Mouse (Mus musculus) forebrain, embryonic 14.5 days (tissue): ENCODE data around the gene Slc37a3. TPM values are rescaled to one million over a fixed set of nuclear protein-coding genes. Genes with fewer than 3 reads are reported as not detected.

Experiments used
- ATAC-seq: fragments of 200-750 bp; cut with Nextera tagmentation; 2 replicates; pipeline ENCODE4 v1.8.0; 2017; ENCODE audit warnings: mild to moderate bottlenecking, moderate library complexity
- DNase-seq: peaks from one replicate; pipeline ENCODE4 v3.0.0-alpha.2; 2015; ENCODE audit warnings: low spot score
- H3K27ac ChIP-seq: fragments of 300-500 bp; sonication (generic); 2 replicates; pipeline ENCODE4 v1.5.1; 2014; ENCODE audit warnings: low read depth, mild to moderate bottlenecking, control low read depth, low read length, moderate library complexity
- H3K27me3 ChIP-seq: fragments of 300-500 bp; sonication (generic); replicated peaks from 2 replicates; pipeline ENCODE4 v1.6.1; 2014; ENCODE audit warnings: low read length, control low read depth, mixed read lengths; ENCODE audit not compliant: control insufficient read depth, insufficient read depth
- H3K36me3 ChIP-seq: fragments of 300-500 bp; sonication (generic); 2 replicates; pipeline ENCODE4 v1.6.1; 2014; ENCODE audit warnings: low read length, control low read depth; ENCODE audit not compliant: control insufficient read depth, insufficient read depth
- H3K4me1 ChIP-seq: fragments of 300-500 bp; sonication (generic); 2 replicates; pipeline ENCODE4 v1.6.1; 2014; ENCODE audit warnings: antibody characterized with exemption, low read length, control low read depth; ENCODE audit not compliant: control insufficient read depth, insufficient read depth
- H3K4me2 ChIP-seq: fragments of 300-500 bp; sonication (generic); 2 replicates; pipeline ENCODE4 v1.6.1; 2014; ENCODE audit warnings: mild to moderate bottlenecking, control low read depth, low read length
- H3K4me3 ChIP-seq: fragments of 300-500 bp; sonication (generic); 2 replicates; pipeline ENCODE4 v1.5.1; 2014; ENCODE audit warnings: low read depth, low read length, control low read depth
- H3K9ac ChIP-seq: fragments of 300-500 bp; sonication (generic); 2 replicates; pipeline ENCODE4 v1.6.1; 2014; ENCODE audit warnings: mild to moderate bottlenecking, low read length, control low read depth, moderate library complexity
- H3K9me3 ChIP-seq: fragments of 300-500 bp; sonication (generic); replicated peaks from 2 replicates; pipeline ENCODE4 v1.6.1; 2016; ENCODE audit warnings: low read length, control low read depth, mixed read lengths; ENCODE audit not compliant: control insufficient read depth
- WGBS: fragments of 180-500 bp; shearing (Covaris S2); extraction: QIAGEN DNeasy Blood & Tissue Kit; methylation state at CpG from one replicate; pipeline ENCODE4 v1.1.7; 2014; 5-methylcytosine and 5-hydroxymethylcytosine counted together
- polyA plus RNA-seq: library from polyadenylated mRNA; unstranded; fragments of >200 nt; fragmentation: Nextera tagmentation; extraction: Ambion mirVana; gene quantifications from 2 replicates; pipeline ENCODE4 v1.2.1, GENCODE M21; 2014

The Slc37a3 gene
- polyA plus RNA-seq, 1 experiment from 2014 or later: 60.2 TPM

DNA sequence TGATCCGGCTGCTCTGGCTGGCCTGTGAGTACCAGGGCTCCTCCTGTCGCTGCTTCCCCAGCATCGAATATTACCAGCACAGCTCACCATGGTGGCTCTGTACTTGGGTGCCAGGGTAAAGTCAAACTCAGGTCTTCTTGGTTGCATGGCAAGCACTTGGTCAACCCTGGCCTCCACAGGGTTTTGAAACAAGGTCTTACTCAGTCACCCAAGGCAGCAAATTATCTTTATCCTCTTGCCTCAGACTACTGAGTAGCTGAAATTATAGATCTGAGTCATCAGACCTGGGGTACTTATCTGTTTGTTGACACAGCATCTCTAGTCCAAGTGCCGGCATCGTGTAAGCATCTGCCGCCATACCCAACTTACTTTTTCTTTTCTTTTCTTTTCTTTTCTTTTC is 80.4 kb downstream of the Slc37a3 start:
- Histone ChIP-seq H3K4me3 (no peak overlapping the region), H3K27ac (no peak overlapping the region), H3K27me3 (no peaks in the 10 kb centered on the region), H3K4me1 (no peaks in the 10 kb centered on the region), H3K36me3 (no peaks in the 10 kb centered on the region), H3K4me2 (no peak overlapping the region), H3K9ac (no peak overlapping the region), H3K9me3 (no peaks in the 10 kb centered on the region)
- ATAC-seq: no peak
- WGBS: 91% methylated on average over 6 of the region's 6 CpGs
- no peak for DNase-seq

DNA sequence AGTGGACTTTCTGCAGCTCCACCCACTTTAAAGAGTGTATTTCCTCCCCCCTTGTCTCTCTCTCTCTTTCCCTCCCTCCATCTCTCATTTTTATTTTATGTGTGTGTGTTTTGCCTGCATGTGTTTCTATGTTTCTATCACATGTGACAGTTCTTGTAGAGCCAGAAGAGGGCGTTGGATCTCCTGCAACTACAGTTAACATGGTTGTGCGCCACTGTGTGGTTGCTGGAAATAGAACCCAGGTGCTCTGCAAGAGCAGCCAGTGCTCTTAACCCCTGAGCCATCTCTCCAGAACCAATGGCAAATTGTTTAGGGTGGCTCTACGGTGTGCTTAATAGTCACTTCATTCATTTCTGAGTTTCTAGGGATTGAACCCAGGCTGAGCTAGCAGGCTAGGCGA is 81.0 kb downstream of the Slc37a3 start:
- H3K4me1 ChIP-seq: no peaks in the 10 kb centered on the region
- WGBS: 77% methylated on average over 4 of the region's 4 CpGs
- ATAC-seq: no peak

DNA sequence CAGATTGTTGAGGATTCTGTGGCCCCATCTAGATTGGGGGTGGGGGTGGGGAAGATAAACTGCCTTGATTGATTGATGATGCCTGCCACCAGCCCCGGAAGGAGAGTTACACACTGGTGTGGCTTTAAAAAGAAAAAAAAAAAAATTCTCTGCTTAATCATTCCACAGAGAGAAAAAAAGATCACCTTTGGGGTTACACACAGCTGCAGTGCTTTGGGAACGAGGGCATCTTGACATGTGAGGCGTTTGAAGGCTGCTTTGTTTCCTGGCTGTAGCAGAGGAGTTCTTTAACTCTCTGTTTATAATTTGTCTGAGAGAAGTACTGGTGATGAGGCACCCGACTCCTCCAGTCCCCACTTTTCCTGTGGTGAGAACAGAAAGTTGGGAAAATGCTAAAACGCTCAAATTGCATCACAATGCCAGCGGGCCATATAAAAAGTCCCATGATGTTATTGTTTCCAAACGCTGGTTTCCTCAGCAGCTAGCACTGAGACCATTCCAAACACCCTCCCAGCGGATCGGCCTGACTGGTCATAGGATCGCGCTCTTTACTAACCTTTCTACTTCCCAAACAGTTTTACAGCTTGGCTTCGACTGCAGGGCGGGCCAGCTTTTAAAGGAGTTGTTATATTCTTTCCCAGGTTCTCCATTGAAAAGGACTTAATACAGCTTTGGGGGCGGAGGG is 81.6 kb downstream of the Slc37a3 start:
- ATAC-seq (no peak), DNase-seq (no peak)
- no peaks in the 10 kb centered on the region for H3K27me3 ChIP-seq
- H3K27ac ChIP-seq: no peak overlapping the region
- no peak overlapping the region for H3K9ac ChIP-seq
- no peak overlapping the region for H3K4me3 ChIP-seq
- no peaks in the 10 kb centered on the region for H3K4me1 ChIP-seq
- H3K9me3 ChIP-seq: no peaks in the 10 kb centered on the region
- 47% methylated on average over 14 of the region's 14 CpGs for WGBS
- H3K36me3 ChIP-seq: no peaks in the 10 kb centered on the region
- H3K4me2 ChIP-seq: no peak overlapping the region

More for the DNA sequence above, 81.0 kb downstream of the Slc37a3 start:
- Histone ChIP-seq H3K27ac (no peak overlapping the region), H3K9ac (no peak overlapping the region), H3K4me3 (no peak overlapping the region), H3K36me3 (no peaks in the 10 kb centered on the region), H3K4me2 (no peak overlapping the region), H3K9me3 (no peaks in the 10 kb centered on the region), H3K27me3 (no peaks in the 10 kb centered on the region)
- no peak for DNase-seq

DNA sequence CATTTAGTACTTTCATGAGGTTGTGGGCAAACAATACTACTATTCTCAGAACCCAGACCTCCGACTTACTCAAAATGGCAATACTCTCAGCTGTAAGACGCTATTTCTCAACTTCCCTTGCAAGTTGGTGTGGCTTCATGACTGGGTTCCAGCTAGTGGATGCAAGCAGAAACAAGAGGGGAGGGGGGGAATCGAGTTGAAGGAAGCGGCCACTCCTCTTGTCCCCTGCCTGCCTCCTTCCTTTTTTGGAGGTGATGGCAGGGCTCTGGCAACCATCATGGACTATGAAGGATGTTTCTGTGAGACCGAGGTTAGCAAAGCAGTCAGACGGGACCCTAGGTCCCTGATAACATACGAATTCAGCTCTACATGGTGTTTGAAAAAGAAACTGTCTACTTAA is 87.8 kb downstream of the Slc37a3 start:
- H3K4me1 ChIP-seq: no peaks in the 10 kb centered on the region; the same call in 1 of the 2 replicates

DNA sequence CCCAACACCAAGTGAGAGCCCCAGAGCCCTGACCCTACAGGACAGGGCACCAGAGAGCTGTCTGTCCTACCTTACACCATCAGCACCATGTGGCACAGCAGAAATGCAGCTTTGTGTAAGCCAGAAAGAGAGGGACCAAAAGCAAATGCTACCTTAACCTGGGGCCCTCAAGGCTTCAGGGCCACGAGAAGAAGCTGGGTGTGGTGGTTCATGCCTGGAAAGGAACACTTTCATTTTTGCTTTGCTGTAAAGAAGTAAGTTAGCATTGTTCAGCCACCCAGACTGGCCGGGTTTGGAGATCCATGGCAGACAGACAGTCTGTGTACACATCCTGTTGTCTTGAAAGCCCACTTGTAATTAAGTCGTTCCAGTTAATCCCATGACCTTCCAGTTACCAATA is 89.7 kb downstream of the Slc37a3 start:
- Histone ChIP-seq H3K27ac (no peak overlapping the region), H3K4me3 (no peak overlapping the region), H3K9me3 (no peaks in the 10 kb centered on the region), H3K4me1 (no peaks in the 10 kb centered on the region; the same call in 1 of the 2 replicates), H3K9ac (no peak overlapping the region), H3K4me2 (no peak overlapping the region), H3K27me3 (no peaks in the 10 kb centered on the region), H3K36me3 (no peaks in the 10 kb centered on the region)
- no peak for ATAC-seq
- 90% methylated on average over 3 of the region's 3 CpGs for WGBS
- no peak for DNase-seq

More for the DNA sequence above, 87.8 kb downstream of the Slc37a3 start:
- H3K4me3 ChIP-seq: no peak overlapping the region
- no peak overlapping the region for H3K4me2 ChIP-seq
- H3K27me3 ChIP-seq: no peaks in the 10 kb centered on the region
- no peaks in the 10 kb centered on the region for H3K9me3 ChIP-seq
- no peaks in the 10 kb centered on the region for H3K36me3 ChIP-seq
- DNase-seq (no peak), ATAC-seq (no peak)
- H3K9ac ChIP-seq: no peak overlapping the region
- WGBS: 66% methylated on average over 7 of the region's 7 CpGs
- no peak overlapping the region for H3K27ac ChIP-seq

DNA sequence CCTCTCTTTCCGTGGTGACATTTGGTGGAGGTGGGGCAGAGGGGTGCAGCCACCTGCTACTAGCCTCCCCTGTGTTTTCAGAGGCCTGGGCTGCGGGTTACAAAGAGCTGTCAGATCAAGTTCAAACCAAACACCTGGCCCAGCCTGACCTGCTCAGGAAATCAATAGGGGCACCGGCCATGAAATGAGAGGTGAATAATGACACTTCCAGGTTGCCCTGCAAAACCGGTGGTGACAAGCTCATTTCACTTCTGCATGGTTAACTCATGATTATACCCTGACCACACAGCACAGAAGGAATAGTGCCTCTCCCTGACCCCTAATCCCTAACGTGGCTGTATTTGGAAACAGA is 90.8 kb downstream of the Slc37a3 start:
- Histone ChIP-seq H3K9ac (no peak overlapping the region), H3K9me3 (no peaks in the 10 kb centered on the region), H3K4me1 (no peaks in the 10 kb centered on the region; the same call in 1 of the 2 replicates), H3K27me3 (no peaks in the 10 kb centered on the region), H3K4me3 (no peak overlapping the region), H3K27ac (no peak overlapping the region), H3K4me2 (no peak overlapping the region), H3K36me3 (no peaks in the 10 kb centered on the region)
- 26% methylated on average over 5 of the region's 5 CpGs for WGBS
- DNase-seq: no peak
- no peak for ATAC-seq

DNA sequence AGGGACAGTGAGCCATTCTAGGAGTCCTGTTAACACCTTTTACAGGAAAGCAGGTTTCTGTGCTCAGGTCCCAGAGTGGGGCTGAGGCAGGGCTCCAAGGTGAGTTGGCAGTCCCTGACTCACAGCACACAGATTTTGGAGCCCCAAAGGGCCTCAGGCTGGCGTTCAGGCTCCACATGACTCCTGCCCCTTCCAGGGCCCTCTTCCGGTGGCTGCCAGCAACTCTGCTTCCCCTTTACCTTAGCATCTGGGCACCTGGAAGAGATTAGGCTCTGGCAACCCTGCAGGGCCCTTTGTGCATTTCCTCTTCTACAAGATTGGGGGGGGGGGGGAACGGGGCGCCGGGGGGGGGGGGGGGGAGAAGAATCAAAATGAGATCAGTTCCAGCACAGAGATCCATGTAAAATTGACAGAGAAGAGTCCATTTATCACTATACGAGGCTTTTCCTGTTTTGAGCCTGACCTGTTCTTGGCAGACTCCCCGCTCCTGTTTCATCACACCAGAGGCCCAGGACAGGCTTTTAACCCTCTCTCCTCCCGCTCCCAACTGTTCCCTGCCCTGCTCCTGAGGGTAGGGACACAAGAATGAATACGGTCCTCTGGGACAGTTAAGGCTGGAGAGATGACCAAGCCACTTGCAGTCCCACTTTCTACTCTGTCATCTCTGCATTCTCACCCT is 91.3 kb downstream of the Slc37a3 start:
- Histone ChIP-seq H3K4me2 (no peak overlapping the region), H3K27me3 (no peaks in the 10 kb centered on the region), H3K27ac (no peak overlapping the region), H3K4me3 (no peak overlapping the region), H3K9ac (no peak overlapping the region), H3K9me3 (no peaks in the 10 kb centered on the region), H3K4me1 (no peaks in the 10 kb centered on the region; the same call in 1 of the 2 replicates), H3K36me3 (no peaks in the 10 kb centered on the region)
- ATAC-seq (no peak), DNase-seq (no peak)
- WGBS: 35% methylated on average over 6 of the region's 9 CpGs

DNA sequence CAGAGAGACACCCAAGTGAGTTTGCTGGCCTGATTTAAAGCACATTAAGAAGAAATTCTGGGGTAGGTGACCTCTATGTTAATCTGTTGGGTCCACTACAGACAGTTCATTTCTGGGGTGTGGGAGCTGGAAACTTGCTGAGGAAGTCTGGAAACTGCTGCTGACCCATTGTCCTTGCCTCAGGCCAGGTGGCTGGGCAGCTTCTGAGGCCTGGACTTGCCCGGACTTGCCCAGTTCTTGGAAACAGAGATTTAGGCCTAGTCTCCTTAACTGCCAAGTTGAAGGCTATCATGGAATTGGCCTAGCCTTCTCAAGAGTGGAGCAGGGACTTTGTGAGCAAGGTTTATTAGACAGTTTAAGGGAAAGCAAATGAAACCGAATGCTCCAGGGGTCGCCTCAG is 92.6 kb downstream of the Slc37a3 start:
- no peak overlapping the region for H3K4me3 ChIP-seq
- H3K36me3 ChIP-seq: no peaks in the 10 kb centered on the region
- WGBS: 96% methylated on average over 3 of the region's 3 CpGs
- ATAC-seq (no peak), DNase-seq (no peak)
- H3K4me1 ChIP-seq: no peaks in the 10 kb centered on the region; the same call in 1 of the 2 replicates
- no peaks in the 10 kb centered on the region for H3K9me3 ChIP-seq
- no peaks in the 10 kb centered on the region for H3K27me3 ChIP-seq
- no peak overlapping the region for H3K9ac ChIP-seq
- no peak overlapping the region for H3K27ac ChIP-seq
- H3K4me2 ChIP-seq: no peak overlapping the region
